Mouse (Mus musculus): ENCODE results near the gene Slc29a3. TPM values are rescaled to one million over a fixed set of nuclear protein-coding genes. Genes with fewer than 3 reads are reported as not detected.
"Not testable (repeated sequence)": the region's sequence is repeated elsewhere in the genome, so short reads cannot be mapped to it uniquely, and the experiment has no call there.

Slc29a3 gene
- polyA plus RNA-seq, 1 experiment = 8.5 TPM

GRCm38 (mm10) chr10:60727301-60727700 lies 25.3 kb downstream of the Slc29a3 start:
- no peak overlapping the region for H3K27ac ChIP-seq (ENCODE audit: control insufficient read depth, insufficient read depth, low read depth, low read length, poor library complexity)
- no peaks in the 10 kb centered on the region for H3K4me1 ChIP-seq (ENCODE audit: control insufficient read depth, insufficient read depth, low read length)
- WGBS = 76% methylated on average over 5 of the region's 5 CpGs
- H3K4me3 ChIP-seq (replicated peaks; ENCODE audit: control insufficient read depth, low read depth, low read length) = no peak overlapping the region
- TF ChIP-seq POLR2A (IDR thresholded peaks at IDR 0.05; ENCODE audit: borderline replicate concordance, control insufficient read depth, low read depth, low read length) (no peak), CTCF (IDR thresholded peaks at IDR 0.05; ENCODE audit: control insufficient read depth, insufficient read depth, low read length) (no peak)

- Histone ChIP-seq H3K4me3 (replicated peaks; ENCODE audit: control insufficient read depth, low read depth, low read length) (no peak overlapping the region), H3K27ac (ENCODE audit: control insufficient read depth, insufficient read depth, low read depth, low read length, poor library complexity) (no peak overlapping the region), H3K4me1 (ENCODE audit: control insufficient read depth, insufficient read depth, low read length) (no peaks in the 10 kb centered on the region)
- no peak for TF ChIP-seq CTCF (IDR thresholded peaks at IDR 0.05; ENCODE audit: control insufficient read depth, insufficient read depth, low read length)
- WGBS = 77% methylated on average over 3 of the region's 3 CpGs
These were observed 25.7 kb downstream of the Slc29a3 start for GRCm38 (mm10) chr10:60726896-60727295.

- 81% methylated on average over 6 of the region's 6 CpGs for WGBS
- Histone ChIP-seq H3K4me1 (ENCODE audit: control insufficient read depth, insufficient read depth, low read length) (no peaks in the 10 kb centered on the region), H3K4me3 (replicated peaks; ENCODE audit: control insufficient read depth, low read depth, low read length) (no peak overlapping the region), H3K27ac (ENCODE audit: control insufficient read depth, insufficient read depth, low read depth, low read length, poor library complexity) (no peak overlapping the region)
- TF ChIP-seq CTCF (IDR thresholded peaks at IDR 0.05; ENCODE audit: control insufficient read depth, insufficient read depth, low read length) = no peak
These were observed 28.1 kb downstream of the Slc29a3 start for GRCm38 (mm10) chr10:60724496-60724895.

GRCm38 (mm10) chr10:60723345-60723744 lies 29.2 kb downstream of the Slc29a3 start:
- Histone ChIP-seq H3K27ac (ENCODE audit: control insufficient read depth, insufficient read depth, low read depth, low read length, poor library complexity) (no peak overlapping the region), H3K4me3 (replicated peaks; ENCODE audit: control insufficient read depth, low read depth, low read length) (no peak overlapping the region), H3K4me1 (ENCODE audit: control insufficient read depth, insufficient read depth, low read length) (no peaks in the 10 kb centered on the region)
- TF ChIP-seq POLR2A (IDR thresholded peaks at IDR 0.05; ENCODE audit: borderline replicate concordance, control insufficient read depth, low read depth, low read length) (no peak), CTCF (IDR thresholded peaks at IDR 0.05; ENCODE audit: control insufficient read depth, insufficient read depth, low read length) (peak; percentile 48; the same call in 1 of the 2 replicates)
- WGBS = 19% methylated on average over 1 of the region's 1 CpGs

DNA sequence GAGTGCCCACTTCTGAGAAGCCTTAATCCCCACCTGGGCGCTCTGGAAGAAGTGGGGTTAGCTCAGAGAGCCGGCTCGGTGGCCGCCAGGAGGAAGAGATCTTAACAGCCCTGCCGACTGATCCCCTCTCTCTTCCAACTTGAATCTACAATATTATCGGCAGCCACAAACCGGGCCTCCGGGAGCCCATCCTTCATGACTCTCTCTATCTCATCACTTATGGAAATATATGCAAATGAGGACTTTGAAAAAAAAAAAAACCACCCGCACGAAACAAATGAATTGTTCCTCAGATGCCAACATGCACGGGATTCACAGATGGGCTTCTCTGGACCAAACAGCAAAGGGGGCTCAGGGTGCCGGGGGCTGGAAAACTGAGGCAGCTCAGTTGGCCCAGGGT lies 31.0 kb downstream of the Slc29a3 start:
- TF ChIP-seq POLR2A (IDR thresholded peaks at IDR 0.05; ENCODE audit: borderline replicate concordance, control insufficient read depth, low read depth, low read length) (no peak), CTCF (IDR thresholded peaks at IDR 0.05; ENCODE audit: control insufficient read depth, insufficient read depth, low read length) (no peak)
- 84% methylated on average over 12 of the region's 12 CpGs for WGBS
- no peak overlapping the region for H3K4me3 ChIP-seq (replicated peaks; ENCODE audit: control insufficient read depth, low read depth, low read length)
- no peak overlapping the region for H3K27ac ChIP-seq (ENCODE audit: control insufficient read depth, insufficient read depth, low read depth, low read length, poor library complexity)
- H3K4me1 ChIP-seq (ENCODE audit: control insufficient read depth, insufficient read depth, low read length) = no peaks in the 10 kb centered on the region

- 66% methylated on average over 5 of the region's 5 CpGs for WGBS
These were observed 32.1 kb downstream of the Slc29a3 start for GRCm38 (mm10) chr10:60720461-60720860.

GRCm38 (mm10) chr10:60718491-60718890 lies 34.1 kb downstream of the Slc29a3 start:
- no peak overlapping the region for H3K4me3 ChIP-seq (replicated peaks; ENCODE audit: control insufficient read depth, low read depth, low read length)
- no peaks in the 10 kb centered on the region for H3K4me1 ChIP-seq (ENCODE audit: control insufficient read depth, insufficient read depth, low read length)
- H3K27ac ChIP-seq (ENCODE audit: control insufficient read depth, insufficient read depth, low read depth, low read length, poor library complexity) = no peak overlapping the region
- TF ChIP-seq POLR2A (IDR thresholded peaks at IDR 0.05; ENCODE audit: borderline replicate concordance, control insufficient read depth, low read depth, low read length) (no peak), CTCF (IDR thresholded peaks at IDR 0.05; ENCODE audit: control insufficient read depth, insufficient read depth, low read length) (no peak)
- 89% methylated on average over 2 of the region's 2 CpGs for WGBS

More at GRCm38 (mm10) chr10:60720461-60720860, 32.1 kb downstream of the Slc29a3 start:
- H3K27ac ChIP-seq (ENCODE audit: control insufficient read depth, insufficient read depth, low read depth, low read length, poor library complexity) = no peak overlapping the region
- H3K4me3 ChIP-seq (replicated peaks; ENCODE audit: control insufficient read depth, low read depth, low read length) = no peak overlapping the region
- H3K4me1 ChIP-seq (ENCODE audit: control insufficient read depth, insufficient read depth, low read length) = no peaks in the 10 kb centered on the region
- TF ChIP-seq POLR2A (IDR thresholded peaks at IDR 0.05; ENCODE audit: borderline replicate concordance, control insufficient read depth, low read depth, low read length) (no peak), CTCF (IDR thresholded peaks at IDR 0.05; ENCODE audit: control insufficient read depth, insufficient read depth, low read length) (no peak)

DNA sequence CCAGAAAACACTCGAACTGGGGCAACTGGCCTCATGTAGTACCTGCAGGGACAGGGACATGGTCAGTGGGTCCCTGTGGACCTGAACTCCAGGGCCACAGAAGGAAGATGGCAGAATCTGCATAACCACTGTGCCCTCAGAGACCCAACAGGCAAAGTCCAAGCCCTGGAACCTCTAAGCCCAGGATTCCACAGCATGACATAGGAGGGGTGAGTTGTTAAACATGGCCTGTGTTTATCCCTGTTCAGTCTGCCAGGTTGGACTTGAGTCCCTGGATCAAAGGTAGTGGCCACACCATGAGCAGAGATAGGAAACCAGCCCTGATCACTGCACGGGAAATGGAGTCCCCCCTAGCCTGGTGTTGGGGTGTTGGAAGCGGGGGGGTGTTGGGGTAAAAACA lies 36.1 kb downstream of the Slc29a3 start:
- WGBS = 70% methylated on average over 3 of the region's 3 CpGs
- no peak overlapping the region for H3K4me3 ChIP-seq (replicated peaks; ENCODE audit: control insufficient read depth, low read depth, low read length)
- TF ChIP-seq CTCF (IDR thresholded peaks at IDR 0.05; ENCODE audit: control insufficient read depth, insufficient read depth, low read length) (no peak), POLR2A (IDR thresholded peaks at IDR 0.05; ENCODE audit: borderline replicate concordance, control insufficient read depth, low read depth, low read length) (no peak)
- H3K27ac ChIP-seq (ENCODE audit: control insufficient read depth, insufficient read depth, low read depth, low read length, poor library complexity) = no peak overlapping the region
- no peaks in the 10 kb centered on the region; the same call in 1 of the 2 replicates for H3K4me1 ChIP-seq (ENCODE audit: control insufficient read depth, insufficient read depth, low read length)

DNA sequence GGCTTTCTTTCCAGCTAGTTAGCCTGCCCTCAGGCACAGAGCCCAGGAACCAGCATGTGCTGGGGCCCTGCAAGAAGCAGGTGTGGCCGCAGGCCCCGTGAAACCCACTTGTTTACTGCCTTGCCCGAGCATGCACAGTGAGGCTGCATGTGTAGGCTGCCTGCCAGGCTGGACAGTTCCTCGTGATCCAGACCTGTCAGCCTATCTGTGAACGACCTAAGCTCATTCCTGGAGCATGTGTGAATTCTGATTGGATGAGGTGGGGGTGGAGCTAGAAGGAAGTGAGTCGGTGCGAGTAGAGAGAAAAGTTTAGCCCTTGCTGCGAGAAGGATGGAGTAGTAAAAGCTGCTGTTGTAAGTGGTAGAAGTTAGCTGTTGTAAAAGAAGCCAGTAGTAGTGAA lies 40.3 kb downstream of the Slc29a3 start:
- 85% methylated on average over 8 of the region's 8 CpGs for WGBS
- H3K27ac ChIP-seq (ENCODE audit: control insufficient read depth, insufficient read depth, low read depth, low read length, poor library complexity); H3K4me1 ChIP-seq (ENCODE audit: control insufficient read depth, insufficient read depth, low read length); H3K4me3 ChIP-seq (replicated peaks; ENCODE audit: control insufficient read depth, low read depth, low read length): not testable (repeated sequence)
